Mouse (Mus musculus): ENCODE measurements around the gene Mrpl43.
"Not testable (repeated sequence)": the region's sequence is repeated elsewhere in the genome, so short reads cannot be mapped to it uniquely, and the experiment has no call there.

The Mrpl43 gene

DNA sequence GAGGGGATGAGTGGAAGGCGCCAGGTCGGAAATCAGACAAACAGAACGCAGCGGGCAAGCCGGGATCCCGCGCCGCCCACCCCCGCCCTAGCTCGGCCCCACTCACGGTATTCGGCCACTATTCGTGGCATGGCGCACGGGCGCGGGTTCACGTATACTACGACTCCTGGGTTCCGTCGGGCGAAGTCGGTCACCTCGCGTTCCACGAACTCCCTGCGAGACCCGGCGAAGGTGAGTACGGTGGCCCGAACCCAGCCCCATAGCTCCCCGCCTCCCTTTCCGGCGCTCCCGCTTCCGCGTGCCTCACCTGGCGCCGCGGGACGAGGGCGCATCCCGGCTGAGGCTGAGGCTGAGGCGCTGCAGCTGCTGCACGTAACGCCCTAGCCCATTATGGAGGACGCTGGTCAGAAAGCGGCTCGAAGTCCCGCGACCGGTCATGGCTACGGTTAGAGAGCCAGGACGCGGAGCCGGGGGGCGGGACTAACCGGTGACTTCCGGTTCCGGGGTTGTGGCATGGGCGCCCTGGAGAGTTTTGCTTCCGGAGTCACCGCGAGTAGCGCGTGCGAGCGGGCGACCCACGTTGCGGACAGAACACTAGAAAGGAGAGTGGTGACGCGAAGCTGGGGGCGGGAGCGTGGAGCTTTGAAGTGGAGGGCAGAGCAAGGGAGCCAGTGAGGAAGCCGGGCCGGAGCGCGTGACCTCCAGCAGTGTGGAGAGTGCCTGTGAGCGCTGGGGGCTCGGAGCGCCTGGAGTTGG is at the start of gene Mrpl43:
TSS of gene Mrpl43 (minus strand) at position 486 of the 756 bp plus-strand sequence.
- DNase-seq (ENCODE audit: low read depth, low spot score), result peak; percentile 83

DNA sequence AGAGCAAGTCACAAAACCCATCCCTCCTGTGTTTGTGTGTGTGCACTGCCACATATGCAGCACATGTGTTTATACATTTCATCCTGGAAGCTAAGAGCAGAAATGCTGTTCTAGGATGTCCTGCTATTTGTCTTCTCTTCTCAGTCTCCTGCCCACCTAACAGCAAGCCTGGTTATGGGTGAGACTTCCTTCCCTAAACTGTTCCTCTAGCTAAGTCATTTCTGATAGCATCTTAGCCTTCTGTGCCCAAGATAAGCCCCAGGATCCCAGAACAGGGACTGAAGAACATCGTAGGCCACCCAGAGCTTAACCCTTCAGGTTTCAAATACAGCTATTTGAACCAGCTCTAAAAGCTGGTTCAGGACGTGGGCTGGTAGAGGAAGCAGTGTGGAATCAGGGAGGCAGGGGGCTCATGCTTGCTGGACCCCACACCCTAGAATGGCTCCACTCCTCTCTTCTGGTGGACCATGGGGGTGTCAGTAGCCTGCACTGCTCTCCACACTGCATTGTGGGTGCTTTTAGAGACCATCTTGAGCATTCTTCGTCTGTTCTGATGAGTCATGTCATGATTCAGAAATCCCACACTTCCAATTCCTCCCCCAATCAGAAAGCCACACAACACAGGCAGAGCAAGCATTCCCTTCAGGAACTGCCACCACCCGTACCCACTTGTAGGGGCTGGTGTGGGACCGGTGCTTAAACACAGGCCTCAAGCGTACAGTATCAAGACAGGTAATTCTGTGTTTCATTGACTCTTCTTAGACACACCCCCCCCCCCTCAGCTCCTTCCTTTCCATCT is 48.8 kb upstream of the Mrpl43 start:
- DNase-seq (ENCODE audit: low read depth, low spot score), result no peak

DNA sequence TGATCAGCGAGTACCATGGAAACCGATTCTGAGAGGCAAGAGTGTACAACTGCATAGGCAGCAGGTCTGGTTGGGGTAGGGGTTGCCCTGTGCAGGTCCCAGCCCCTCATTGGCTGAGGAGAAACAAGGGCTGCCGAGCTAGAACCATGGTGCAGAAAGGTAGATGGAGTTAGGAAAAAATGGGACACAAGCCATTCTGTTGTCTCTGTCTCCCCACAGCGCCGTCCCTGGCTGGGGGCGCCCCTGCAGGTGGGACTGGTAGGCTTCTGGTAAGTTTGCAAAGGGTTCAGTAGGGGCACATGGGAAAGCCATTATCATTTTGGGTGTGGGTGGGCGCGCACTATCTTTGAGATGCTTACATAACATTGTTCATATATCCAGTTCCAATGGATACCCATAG is 47.2 kb upstream of the Mrpl43 start:
- DNase-seq (ENCODE audit: low read depth, low spot score), result no peak

DNA sequence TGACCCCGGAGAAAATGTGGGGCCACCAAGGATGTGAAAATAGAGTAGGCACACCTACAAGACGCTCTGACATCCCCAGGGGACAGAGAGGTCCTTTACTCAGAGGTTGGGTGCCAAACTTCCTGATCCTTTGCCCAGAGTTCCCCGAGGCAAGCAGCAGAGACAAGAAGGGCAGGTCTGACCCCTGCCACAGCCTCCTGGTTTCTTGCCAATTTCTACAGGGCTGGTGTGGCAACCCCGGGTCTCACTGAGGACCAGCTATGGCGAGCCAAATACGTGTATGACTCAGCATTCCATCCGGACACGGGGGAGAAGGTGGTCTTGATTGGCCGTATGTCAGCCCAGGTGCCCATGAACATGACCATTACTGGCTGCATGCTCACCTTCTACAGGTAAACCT is 43.3 kb upstream of the Mrpl43 start:
- no peak for DNase-seq (ENCODE audit: low read depth, low spot score)

DNA sequence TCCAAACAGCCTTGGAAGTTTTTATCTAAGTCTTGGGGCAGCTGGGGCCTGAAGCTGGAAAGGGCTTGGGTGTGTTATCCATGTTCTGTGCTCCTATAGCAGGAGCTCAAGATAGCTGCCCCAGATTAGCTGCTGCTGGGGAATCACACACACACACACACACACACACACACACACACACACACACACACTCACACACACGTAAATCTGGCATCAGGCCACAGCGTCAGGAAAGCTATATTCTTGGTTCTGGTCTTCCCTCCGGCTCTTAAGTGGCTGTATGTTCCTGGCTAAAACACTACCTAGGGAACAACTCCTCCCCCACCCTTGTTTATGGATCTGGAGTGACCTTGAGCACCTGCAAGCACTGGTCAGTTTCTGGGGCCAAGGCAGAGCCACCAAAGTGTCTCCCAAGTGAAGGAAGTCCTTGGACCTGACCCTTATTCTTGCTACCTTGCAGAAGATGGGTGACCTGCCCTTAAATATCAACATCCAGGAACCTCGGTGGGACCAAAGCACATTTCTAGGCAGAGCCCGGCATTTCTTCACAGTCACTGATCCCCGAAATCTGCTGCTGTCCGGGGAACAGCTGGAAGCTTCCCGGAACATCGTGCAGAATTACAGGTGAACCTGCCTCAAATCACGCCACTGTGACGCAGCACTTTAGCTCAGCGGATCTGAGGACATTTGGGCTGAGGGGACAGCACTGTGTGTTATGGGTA is 42.6 kb upstream of the Mrpl43 start:
- DNase-seq (ENCODE audit: low read depth, low spot score), result no peak

DNA sequence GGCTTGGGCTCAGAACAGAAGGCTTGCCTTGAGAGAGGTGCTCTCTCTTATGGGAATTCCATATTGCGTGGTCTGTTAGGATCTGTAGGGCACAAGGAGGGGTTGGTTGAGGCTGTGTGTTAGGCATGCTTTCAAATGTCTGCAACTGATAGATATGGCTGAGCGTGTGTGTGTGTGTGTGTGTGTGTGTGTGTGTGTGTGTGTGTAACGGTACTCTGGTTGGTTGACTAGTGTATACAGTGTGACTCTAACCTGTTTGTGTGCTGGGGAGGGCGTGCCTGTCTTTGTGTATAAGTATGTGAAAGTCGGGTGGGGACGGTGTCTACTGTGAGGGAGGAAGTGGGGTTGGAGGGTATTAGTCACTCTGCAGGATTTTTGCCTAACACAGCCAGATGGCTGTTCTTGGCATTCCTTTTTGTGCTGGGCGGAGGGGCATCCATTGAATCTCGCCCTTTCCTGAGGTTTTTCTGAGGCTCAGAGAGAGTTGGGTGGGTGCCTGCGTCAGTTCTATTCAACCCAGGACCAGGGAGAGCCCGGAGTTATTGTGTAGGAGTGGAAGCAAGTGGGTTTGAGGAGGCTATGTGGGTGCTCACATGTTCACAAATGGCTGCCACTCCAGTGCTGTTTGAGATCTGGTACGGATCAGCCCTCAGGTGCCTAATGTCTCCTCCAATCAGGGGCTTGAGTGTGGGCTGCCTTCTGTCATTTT is 41.8 kb upstream of the Mrpl43 start:
- no peak for DNase-seq (ENCODE audit: low read depth, low spot score)

DNA sequence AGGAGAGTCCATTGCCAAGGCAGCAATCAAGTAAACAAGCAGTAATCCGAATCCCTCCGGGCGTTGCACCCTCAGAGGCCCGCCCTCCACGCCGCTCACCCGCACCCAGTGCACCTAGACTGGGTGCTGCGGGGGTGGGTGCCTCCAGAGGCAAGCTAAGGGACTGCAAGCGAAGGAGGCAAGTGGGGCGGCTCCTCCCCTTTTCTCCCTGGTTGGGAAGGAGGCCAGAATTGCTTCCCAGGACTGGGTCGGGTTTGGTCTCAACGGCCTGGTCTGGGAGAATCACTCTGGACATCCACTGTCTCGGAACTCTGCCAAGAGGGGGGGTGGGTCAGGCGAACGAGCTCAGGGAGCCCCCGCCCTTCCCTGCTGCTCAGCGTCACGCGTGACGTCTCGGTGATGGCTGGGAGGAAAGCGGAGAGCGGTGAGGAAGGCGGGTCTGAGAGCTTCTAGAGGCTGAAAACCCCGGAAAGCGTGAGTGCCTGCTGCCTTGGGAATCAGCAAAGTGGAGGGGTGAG is 41.2 kb upstream of the Mrpl43 start, which contains the start of gene Sfxn3:
TSS of gene Sfxn3 (plus strand) at position 87 of the 518 bp plus-strand sequence.
- DNase-seq (ENCODE audit: low read depth, low spot score), result peak; percentile 57

DNA sequence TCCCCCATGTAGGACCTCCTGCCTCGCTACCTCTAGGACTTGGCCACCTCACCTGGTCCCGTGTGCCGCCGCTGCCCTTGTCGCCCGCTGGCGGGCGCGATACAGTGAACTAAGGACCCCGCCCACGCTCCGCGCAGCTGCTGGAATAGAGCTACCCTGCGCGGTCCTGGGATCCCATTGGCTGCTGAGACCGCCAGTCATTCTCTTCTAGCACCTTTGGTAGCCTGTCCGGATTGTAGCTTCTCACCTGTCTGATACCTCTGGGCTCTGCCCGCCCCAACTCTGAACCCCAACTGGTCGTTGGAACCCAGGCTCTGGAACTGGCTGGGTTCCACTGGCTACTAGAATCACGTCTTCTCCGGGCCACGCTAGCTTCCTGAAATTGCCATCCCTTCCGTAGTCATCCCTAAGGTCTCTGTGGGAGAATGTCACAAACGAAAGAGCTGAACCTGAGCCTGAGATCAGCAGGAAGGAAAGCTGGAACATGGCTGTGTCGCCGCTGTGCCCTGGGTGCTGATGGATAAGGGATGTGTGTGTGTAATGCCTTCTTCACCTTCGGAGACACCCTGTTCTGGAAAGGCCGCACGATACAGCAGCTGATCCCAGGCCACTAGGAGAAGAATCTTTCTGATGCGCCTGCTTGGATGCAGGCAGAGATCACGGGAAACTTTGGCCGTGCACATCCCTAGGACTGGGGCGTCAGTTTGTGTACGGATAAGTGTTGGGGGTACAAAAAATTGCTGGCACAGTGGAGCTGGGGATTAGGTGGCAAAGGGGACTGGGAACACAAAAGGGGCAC is 40.5 kb upstream of the Mrpl43 start:
- DNase-seq (ENCODE audit: low read depth, low spot score), result no peak

DNA sequence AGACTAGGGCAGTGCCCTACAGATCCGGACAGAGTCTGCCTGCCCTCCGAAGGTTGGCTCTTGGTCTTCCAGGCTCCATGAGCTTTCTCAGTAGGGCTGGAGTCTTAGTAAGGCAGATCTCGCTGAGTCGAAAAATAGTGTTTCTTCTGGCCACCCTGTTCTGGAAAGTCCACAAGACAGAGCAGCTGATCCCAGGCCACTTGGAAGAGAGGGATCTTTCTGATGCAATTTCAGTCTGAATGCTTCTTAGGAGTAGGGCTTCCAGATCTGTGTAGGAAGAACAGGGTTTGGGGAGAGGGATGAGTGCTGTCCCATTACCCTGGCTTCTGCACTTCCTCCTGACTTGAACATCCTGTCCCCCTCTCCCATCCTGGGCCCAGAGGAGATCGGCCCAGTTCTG is 39.4 kb upstream of the Mrpl43 start, which contains the start of gene Pdzd7:
TSS of gene Pdzd7 (minus strand) at position 67 of the 400 bp plus-strand sequence.
- DNase-seq (ENCODE audit: low read depth, low spot score), result no peak

DNA sequence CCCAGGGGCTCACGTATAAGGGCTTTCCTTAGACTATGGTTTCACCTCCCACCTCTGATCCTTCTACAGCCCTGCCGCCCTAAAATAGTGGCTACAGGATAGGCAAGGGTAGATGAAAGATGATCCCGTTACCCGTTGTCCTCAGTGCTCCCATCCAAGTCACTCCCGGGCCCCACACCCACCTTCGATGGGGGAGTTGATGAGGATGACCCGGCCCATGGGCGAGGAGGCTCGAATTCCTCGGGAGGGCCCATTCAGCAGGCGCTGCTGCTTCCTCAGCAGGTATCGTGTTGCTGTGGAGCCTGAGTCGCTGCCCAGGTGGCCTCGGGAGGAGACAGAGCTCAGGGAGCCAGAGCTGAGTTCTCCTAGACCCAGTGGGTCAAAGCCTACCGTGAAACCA is 39.0 kb upstream of the Mrpl43 start:
- DNase-seq (ENCODE audit: low read depth, low spot score), result no peak

DNA sequence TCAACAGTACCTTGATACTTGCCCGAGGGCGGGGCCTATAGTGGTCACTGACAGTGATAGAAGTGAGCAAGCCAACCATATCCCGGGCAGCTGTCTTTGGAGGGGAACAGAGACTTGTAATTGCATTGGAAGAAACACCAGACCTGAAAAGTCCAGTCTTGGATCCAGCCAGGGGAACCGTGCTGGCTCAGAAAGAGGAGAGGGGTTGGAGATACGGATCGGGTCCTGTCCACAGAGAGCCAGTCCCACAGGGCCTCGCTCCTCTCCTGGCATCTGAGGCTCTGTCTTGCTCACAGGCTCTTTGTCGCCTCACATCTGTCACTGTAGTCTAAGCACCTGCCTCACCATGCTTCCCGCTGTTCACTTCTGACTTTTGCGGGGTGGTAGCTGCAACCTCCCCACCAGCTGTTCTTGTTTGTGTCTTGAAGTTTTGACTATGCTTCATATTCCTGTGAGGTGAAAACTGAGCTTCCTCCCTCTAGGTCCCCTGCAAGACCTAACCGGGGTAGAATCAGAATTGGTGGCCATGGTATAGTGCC is 38.2 kb upstream of the Mrpl43 start:
- DNase-seq (ENCODE audit: low read depth, low spot score), result no peak

DNA sequence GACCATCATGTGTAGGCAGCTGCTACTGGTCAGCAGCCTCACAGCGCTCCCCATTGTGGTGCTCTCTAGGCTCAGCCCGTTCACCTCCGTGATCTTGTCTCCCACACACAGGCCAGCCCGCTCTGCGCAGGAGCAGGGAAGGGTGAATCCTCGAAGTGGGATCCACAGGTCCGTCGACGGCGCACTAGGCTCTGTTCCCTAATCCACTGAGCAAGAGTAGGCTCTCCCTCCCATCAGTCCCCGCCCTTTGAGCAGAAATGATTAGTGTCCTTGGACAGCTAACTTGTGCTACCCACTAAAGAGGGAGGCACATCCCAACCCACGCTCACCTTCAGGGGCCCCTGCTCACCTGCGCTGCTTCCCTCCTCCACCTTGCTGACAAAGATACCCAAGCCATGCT is 34.0 kb upstream of the Mrpl43 start:
- DNase-seq (ENCODE audit: low read depth, low spot score), result no peak

DNA sequence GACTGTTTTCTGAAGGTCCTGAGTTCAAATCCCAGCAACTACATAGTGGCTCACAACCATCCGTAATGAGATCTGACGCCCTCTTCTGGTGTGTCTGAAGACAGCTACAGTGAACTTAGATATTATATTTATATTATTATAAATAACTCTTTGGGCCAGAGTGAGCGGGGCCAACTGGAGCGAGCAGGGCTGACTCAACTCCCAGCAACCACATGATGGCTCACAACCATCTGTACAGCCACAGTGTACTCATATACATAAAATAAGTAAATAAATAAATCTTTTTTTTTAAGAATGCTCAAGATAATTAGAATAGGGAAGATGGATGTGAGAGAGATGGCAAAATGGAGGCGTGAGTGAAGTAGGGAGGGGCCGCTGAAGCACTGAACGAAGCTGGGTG is 32.0 kb upstream of the Mrpl43 start:
- not testable (repeated sequence) for DNase-seq (ENCODE audit: low read depth, low spot score)

DNA sequence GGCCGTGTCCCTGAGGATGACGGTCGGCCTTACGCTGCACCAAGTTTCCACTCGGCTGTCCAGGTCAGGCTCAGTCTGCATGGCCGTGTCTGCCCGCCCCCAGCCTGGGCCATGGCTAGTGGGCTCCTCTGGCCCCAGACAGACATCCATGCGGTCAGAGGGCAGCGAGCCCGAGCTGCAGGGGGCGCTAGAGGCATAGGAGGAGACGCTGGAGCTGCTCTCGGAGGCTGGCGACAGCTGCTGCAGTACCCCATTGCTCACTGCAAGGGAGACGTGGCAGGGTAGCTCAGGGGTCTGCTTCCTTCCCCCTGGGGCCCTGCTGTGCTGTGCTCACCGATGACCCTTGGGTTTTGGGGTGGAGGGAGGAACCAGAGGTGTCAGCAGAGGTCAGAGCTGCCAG is 30.6 kb upstream of the Mrpl43 start:
- DNase-seq (ENCODE audit: low read depth, low spot score), result no peak

DNA sequence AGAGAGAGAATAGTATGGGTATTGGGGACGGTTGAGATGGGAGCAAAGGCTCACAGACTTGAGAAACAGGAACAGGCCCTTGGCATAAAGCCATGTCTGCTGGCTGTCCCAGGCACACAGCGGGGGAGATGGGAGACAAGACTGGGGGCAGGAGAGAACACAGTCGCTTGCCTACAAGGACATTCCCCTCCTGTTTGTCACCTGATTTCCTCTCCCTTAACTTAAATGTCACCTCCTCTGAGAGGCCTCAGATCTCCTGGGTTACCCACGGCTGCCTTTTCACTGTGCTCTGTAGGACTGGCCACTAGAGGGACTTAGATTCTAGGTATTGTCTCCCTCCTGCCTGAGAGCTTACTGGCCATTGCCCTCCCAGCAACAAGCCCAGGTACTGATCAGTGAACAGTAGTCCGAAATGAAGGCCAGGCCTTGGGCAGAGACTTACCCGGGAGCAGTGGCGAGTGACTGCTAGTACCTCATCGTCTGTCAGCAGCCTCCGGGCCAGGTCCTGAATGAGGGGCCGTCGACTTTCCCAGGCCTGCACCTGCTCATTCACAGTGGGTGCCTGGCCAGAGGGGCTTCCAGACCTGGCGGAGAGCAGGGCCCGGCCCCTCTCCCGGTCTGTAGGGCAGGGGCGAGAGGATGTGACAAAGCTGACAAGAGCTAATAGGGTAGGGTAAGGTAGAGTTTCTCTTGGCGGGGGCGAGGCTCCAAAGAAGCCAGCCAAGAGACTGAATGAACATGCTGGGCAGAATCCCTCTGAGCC is 26.5 kb upstream of the Mrpl43 start:
- DNase-seq (ENCODE audit: low read depth, low spot score), result no peak

DNA sequence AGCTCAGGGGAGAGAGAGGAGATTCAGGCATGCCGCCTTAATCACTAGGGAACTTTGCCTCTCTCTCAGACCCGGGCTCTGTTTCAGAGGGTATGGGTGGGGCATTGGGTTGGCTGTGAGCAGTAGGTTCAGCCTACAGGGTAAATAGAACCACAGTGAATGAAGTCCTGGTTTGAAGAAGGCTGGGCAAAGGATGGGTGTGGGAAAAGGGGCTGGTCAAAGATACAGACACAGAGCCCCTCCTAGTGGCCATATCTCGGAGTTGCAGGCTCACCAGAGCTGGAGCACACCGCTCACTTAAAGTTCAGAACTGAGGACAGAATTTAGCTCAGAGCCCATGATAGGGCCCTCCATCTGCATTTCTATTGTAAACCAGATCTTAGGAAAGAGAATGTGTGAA is 25.5 kb upstream of the Mrpl43 start:
- DNase-seq (ENCODE audit: low read depth, low spot score), result no peak

DNA sequence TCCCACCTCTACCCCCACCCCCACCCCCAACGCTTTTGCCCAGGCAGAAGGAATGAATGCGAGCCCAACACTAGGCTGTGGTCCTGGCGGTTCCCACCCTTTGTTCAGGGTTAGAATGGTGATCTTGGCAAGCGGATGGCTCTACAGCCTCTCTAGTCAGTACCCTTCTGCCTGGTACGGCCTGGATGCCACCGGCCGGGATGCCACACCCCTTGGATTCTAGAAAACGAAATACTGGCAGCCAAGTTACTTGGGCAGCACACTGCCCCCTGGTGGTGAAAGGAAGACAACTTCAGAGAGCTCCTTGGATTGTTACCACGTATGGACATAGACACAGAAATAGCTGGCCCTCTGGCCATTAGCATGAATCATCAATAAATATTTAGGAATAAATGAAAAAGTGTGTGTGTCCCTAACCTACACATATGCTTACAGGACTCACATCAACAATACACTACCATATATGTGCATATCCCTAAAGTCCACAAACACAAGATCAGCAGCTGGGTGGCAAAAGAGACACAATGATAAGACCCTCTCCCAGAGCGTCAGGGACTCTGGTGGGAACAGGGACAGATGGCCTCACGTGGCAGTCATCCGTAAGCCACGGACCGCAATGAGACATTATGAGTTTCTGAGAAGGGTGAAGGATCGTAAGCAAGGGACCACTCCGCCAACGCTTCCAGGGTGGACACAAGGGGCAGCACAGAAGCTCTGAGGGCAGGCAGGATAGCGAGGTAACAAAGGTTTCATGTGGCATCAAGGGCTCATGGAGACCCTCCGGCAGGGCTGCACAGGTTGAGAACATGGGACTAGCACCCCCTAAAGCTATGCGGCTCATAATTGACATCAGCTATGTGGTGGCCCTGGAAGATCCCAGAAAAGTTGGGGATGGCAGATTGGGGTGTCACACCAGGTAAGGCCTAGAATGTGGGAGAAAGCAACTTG is 24.8 kb upstream of the Mrpl43 start:
- peak; percentile 69 for DNase-seq (ENCODE audit: low read depth, low spot score)

DNA sequence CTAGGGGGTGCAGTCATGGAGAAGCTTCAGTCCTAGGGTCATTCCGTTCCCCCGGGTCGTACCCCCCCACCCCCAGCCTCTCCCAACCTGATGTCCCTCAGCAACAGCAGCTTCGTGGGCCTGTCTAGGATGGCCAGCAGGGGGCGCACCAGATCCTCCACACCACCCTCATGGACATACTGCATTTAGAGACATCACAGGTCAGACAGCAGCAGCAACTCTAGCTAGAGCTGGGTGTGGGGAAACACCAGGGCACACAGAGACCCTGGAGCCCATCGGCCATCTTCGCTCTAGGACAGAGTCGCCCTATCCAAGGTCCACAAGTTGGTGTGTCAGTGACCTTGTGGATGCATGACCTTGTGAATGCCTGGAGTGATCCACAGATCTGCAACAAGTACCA is 23.9 kb upstream of the Mrpl43 start:
- no peak for DNase-seq (ENCODE audit: low read depth, low spot score)
